13 mouse cellular contexts compared by ENCODE assay signal in genomic region chr10:75605162-75605846, GRCm38 (mm10). TPM values are rescaled to one million over a fixed set of nuclear protein-coding genes. Genes with fewer than 3 reads are reported as not detected.
DNase-seq lines count a peak whose midpoint lies in the region; ATAC-seq and TF ChIP-seq lines count a peak whose summit lies in the region.
"Had no signal": no experiment of that assay in that cellular context is flagged by ENCODE, and none has a peak within 500 bp of the region (broad histone marks: within the 10 kb centered on the region; RNA-seq: fewer than 3 reads in every experiment).

No protein-coding gene starts in this region.

- WGBS in stomach, postnatal 0 days, result 38% methylated on average over 11 of the region's 11 CpGs

- no peak overlapping the region for H3K4me2 ChIP-seq in stomach, postnatal 0 days (replicated peaks; ENCODE audit: low read depth)
- H3K4me2 ChIP-seq: hindbrain, embryonic 12.5 days had no signal

- no peak overlapping the region for H3K9ac ChIP-seq in stomach, postnatal 0 days (ENCODE audit: low read length)
- H3K9ac ChIP-seq: hindbrain, embryonic 12.5 days had no signal

- no peak overlapping the region for H3K4me3 ChIP-seq in layer of hippocampus, adult 2 months
- H3K4me3 ChIP-seq in E14TG2a.4 (replicated peaks; ENCODE audit: low read length), result no peak overlapping the region
- H3K4me3 ChIP-seq in stomach, postnatal 0 days (ENCODE audit: low read depth, low read length), result no peak overlapping the region
- H3K4me3 ChIP-seq: hindbrain, embryonic 12.5 days had no signal

- peaks cover 31% of the 10 kb centered on the region for H3K27me3 ChIP-seq in E14TG2a.4 (ENCODE audit: insufficient read depth, low read length)
- no peaks in the 10 kb centered on the region for H3K27me3 ChIP-seq in stomach, postnatal 0 days (ENCODE audit: control insufficient read depth, insufficient read depth, low read length)

- H3K36me3 ChIP-seq in E14TG2a.4 (ENCODE audit: insufficient read depth, low read length), result no peaks in the 10 kb centered on the region
- no peaks in the 10 kb centered on the region for H3K36me3 ChIP-seq in stomach, postnatal 0 days (ENCODE audit: control insufficient read depth, insufficient read depth, low read length)
- H3K36me3 ChIP-seq: hindbrain, embryonic 12.5 days had no signal

- ATAC-seq in stomach, postnatal 0 days (ENCODE audit: low FRiP score, low TSS enrichment), result no peak

- H3K9me3 ChIP-seq in E14TG2a.4 (ENCODE audit: low read length), result no peaks in the 10 kb centered on the region
- H3K9me3 ChIP-seq in stomach, postnatal 0 days (ENCODE audit: control insufficient read depth, low read length), result no peaks in the 10 kb centered on the region
- H3K9me3 ChIP-seq: hindbrain, embryonic 12.5 days had no signal

- peaks cover 32% of the 10 kb centered on the region for H3K4me1 ChIP-seq in E14TG2a.4 (replicated peaks; ENCODE audit: low read depth, low read length)
- no peaks in the 10 kb centered on the region for H3K4me1 ChIP-seq in stomach, postnatal 0 days (replicated peaks; ENCODE audit: control insufficient read depth, insufficient read depth)
- H3K4me1 ChIP-seq: hindbrain, embryonic 12.5 days had no signal

- DNase-seq in layer of hippocampus, adult 2 months (ENCODE audit: low spot score in 2 of 2), result no peak
- DNase-seq in layer of hippocampus, postnatal 36 days, result no peak
- DNase-seq in WW6 (ENCODE audit: low read depth, low spot score), result peak; percentile 42
- no peak for DNase-seq in stomach, postnatal 0 days (ENCODE audit: low spot score)
- DNase-seq in ovary, adult 18-20 months (ENCODE audit: low spot score), result no peak
- no peak for DNase-seq in left cerebral cortex, adult 9 months (ENCODE audit: low spot score in 2 of 2)
- DNase-seq: cerebellum, adult 11 months; gastrocnemius, postnatal 36 days; layer of hippocampus, adult 9-11 months; right cerebral cortex, adult 18-20 months had no signal

- no peak for TF ChIP-seq EP300 in stomach, postnatal 0 days (optimal IDR thresholded peaks at IDR 0.05)

- TF ChIP-seq CTCF in layer of hippocampus, adult 2 months (conservative IDR thresholded peaks at IDR 0.05), result peak; percentile 66
- TF ChIP-seq CTCF in E14TG2a.4 (conservative IDR thresholded peaks at IDR 0.05; ENCODE audit: low read length), result peak; percentile 69
- peak; percentile 37 for TF ChIP-seq CTCF in stomach, postnatal 0 days (IDR thresholded peaks at IDR 0.05; ENCODE audit: low read depth)

- H3K27ac ChIP-seq in layer of hippocampus, adult 2 months, result no peak overlapping the region
- no peak overlapping the region for H3K27ac ChIP-seq in stomach, postnatal 0 days (replicated peaks)
- H3K27ac ChIP-seq: hindbrain, embryonic 12.5 days had no signal

RNA-seq across cellular contexts. Expression of gene Ggt5, which starts 16.2 kb away (rescaled TPM):
- total RNA-seq in layer of hippocampus, adult 2 months (2021), result 1 to 10 TPM; 2.3 TPM
- 1 to 10 TPM; 2.2 to 3.2 TPM for total RNA-seq in layer of hippocampus, postnatal 36 days (2021)
- polyA plus RNA-seq in stomach, postnatal 0 days (2015; fragmentation: Nextera tagmentation; extraction: Ambion mirVana), result 2.6 and 2.8 TPM in 2 replicates

RNA-seq across cellular contexts. Expression of gene Susd2, which starts 38.5 kb away (rescaled TPM):
- 1 to 10 TPM; 2.1 TPM for total RNA-seq in layer of hippocampus, adult 2 months (2021)
- 1 to 10 TPM; 1.5 to 1.9 TPM for total RNA-seq in layer of hippocampus, postnatal 36 days (2021)
- polyA plus RNA-seq in stomach, postnatal 0 days (2015; fragmentation: Nextera tagmentation; extraction: Ambion mirVana), result 12.2 and 14.1 TPM in 2 replicates

RNA-seq across cellular contexts. Expression of gene Ggt1, which starts 43.9 kb away (rescaled TPM):
- total RNA-seq in layer of hippocampus, adult 2 months (2021), result 1 to 10 TPM; 2.7 to 4.5 TPM
- 1 to 10 TPM; 2.7 to 3.6 TPM for total RNA-seq in layer of hippocampus, postnatal 36 days (2021)
- 1.9 and 2.1 TPM in 2 replicates for polyA plus RNA-seq in stomach, postnatal 0 days (2015; fragmentation: Nextera tagmentation; extraction: Ambion mirVana)

RNA-seq across cellular contexts. Expression of gene Lrrc75b, which starts 45.2 kb away (rescaled TPM):
- total RNA-seq in layer of hippocampus, adult 2 months (2021), result 10 to 100 TPM in 1 of 2 experiments, 1 to 10 TPM in 1; 9.7 to 12.0 TPM
- 1 to 10 TPM; 9.0 to 9.7 TPM for total RNA-seq in layer of hippocampus, postnatal 36 days (2021)
- 0.73 and 0.93 TPM in 2 replicates for polyA plus RNA-seq in stomach, postnatal 0 days (2015; fragmentation: Nextera tagmentation; extraction: Ambion mirVana)
- polyA plus RNA-seq: liver, adult 2 months had no signal
